Mouse (Mus musculus) forebrain, postnatal 0 days (tissue): ENCODE data around the gene 1700022I11Rik. TPM values are rescaled to one million over a fixed set of nuclear protein-coding genes. Genes with fewer than 3 reads are reported as not detected.

Experiments used
- ATAC-seq: fragments of 200-750 bp; cut with Nextera tagmentation; 2 replicates; pipeline ENCODE4 v1.8.0; 2017; ENCODE audit warnings: mild to moderate bottlenecking, moderate library complexity
- DNase-seq: peaks from one replicate; pipeline ENCODE4 v3.0.0-alpha.2; 2015
- H3K27ac ChIP-seq: fragments of 300-500 bp; sonication (generic); 2 replicates; pipeline ENCODE4 v1.5.1; 2014; ENCODE audit warnings: low read depth, mild to moderate bottlenecking, antibody characterized with exemption, low read length, moderate library complexity, mixed read lengths
- H3K27me3 ChIP-seq: fragments of 300-500 bp; sonication (generic); 2 replicates; pipeline ENCODE4 v1.6.1; 2014; ENCODE audit warnings: mild to moderate bottlenecking, low read length, mixed read lengths; ENCODE audit not compliant: insufficient read depth
- H3K36me3 ChIP-seq: fragments of 300-500 bp; sonication (generic); 2 replicates; pipeline ENCODE4 v1.6.1; 2014; ENCODE audit warnings: mild to moderate bottlenecking, moderate library complexity; ENCODE audit not compliant: insufficient read depth
- H3K4me1 ChIP-seq: fragments of 300-500 bp; sonication (generic); 2 replicates; pipeline ENCODE4 v1.6.1; 2014; ENCODE audit warnings: antibody characterized with exemption; ENCODE audit not compliant: insufficient read depth
- H3K4me2 ChIP-seq: fragments of 300-500 bp; sonication (generic); 2 replicates; pipeline ENCODE4 v1.6.1; 2014; ENCODE audit warnings: low read depth, mild to moderate bottlenecking, moderate library complexity
- H3K4me3 ChIP-seq: fragments of 300-500 bp; sonication (generic); 2 replicates; pipeline ENCODE4 v1.5.1; 2014; ENCODE audit warnings: low read depth, low read length, mixed read lengths
- H3K9ac ChIP-seq: fragments of 300-500 bp; sonication (generic); 2 replicates; pipeline ENCODE4 v1.6.1; 2014; ENCODE audit warnings: mild to moderate bottlenecking
- H3K9me3 ChIP-seq: fragments of 300-500 bp; sonication (generic); 2 replicates; pipeline ENCODE4 v1.6.1; 2016; ENCODE audit warnings: low read length
- CTCF ChIP-seq: sonication (generic); IDR thresholded peaks from 2 replicates; pipeline ENCODE4 v1.5.1; 2016; ENCODE audit warnings: antibody characterized with exemption, control low read depth, low read depth
- WGBS: fragments of 180-500 bp; shearing (Covaris S2); extraction: QIAGEN DNeasy Blood & Tissue Kit; methylation state at CpG from one replicate; pipeline ENCODE4 v1.1.7; 2014; 5-methylcytosine and 5-hydroxymethylcytosine counted together
- polyA plus RNA-seq: library from polyadenylated mRNA; unstranded; fragments of >200 nt; fragmentation: Nextera tagmentation; extraction: Ambion mirVana; gene quantifications from 2 replicates; pipeline ENCODE4 v1.2.1, GENCODE M21; 2015
- total RNA-seq: library from RNA; depleted of rRNA; stranded (reverse); fragments of >200 nt; gene quantifications from 2 replicates; pipeline ENCODE4 v1.2.3, GENCODE M21; 2014

The 1700022I11Rik gene
- total and polyA plus RNA-seq, 2 experiments from 2014 or later: 0.63 TPM; not detected in 1

GRCm38 (mm10) chr4:43025084-43025960 is 55.9 kb downstream of the 1700022I11Rik start, which contains the start of gene Pigo:
Gene Pigo, minus strand, starts transcription at chr4:43025819.
- peak within 1 kb of the TSS; percentile 39 for H3K4me3 ChIP-seq
- TF ChIP-seq CTCF: peak; percentile 87

GRCm38 (mm10) chr4:43029121-43029520 is 59.7 kb downstream of the 1700022I11Rik start:
- TF ChIP-seq CTCF: no peak
- no peak overlapping the region for H3K4me3 ChIP-seq
- DNase-seq: no peak
- no peak for ATAC-seq
- H3K9me3 ChIP-seq: no peaks in the 10 kb centered on the region
- no peak overlapping the region for H3K27ac ChIP-seq
- peaks cover 22% of the 10 kb centered on the region for H3K4me1 ChIP-seq
- no peak overlapping the region for H3K9ac ChIP-seq
- H3K27me3 ChIP-seq: no peaks in the 10 kb centered on the region
- peaks cover 37% of the 10 kb centered on the region for H3K36me3 ChIP-seq
- no peak overlapping the region for H3K4me2 ChIP-seq
- 90% methylated on average over 7 of the region's 7 CpGs for WGBS

More at GRCm38 (mm10) chr4:43025084-43025960, 55.9 kb downstream of the 1700022I11Rik start, which contains the start of gene Pigo:
- H3K4me2 ChIP-seq: peak within 1 kb of the TSS; percentile 61
- H3K4me1 ChIP-seq: peaks cover 13% of the 10 kb centered on the region
- H3K36me3 ChIP-seq: peaks cover 59% of the 10 kb centered on the region
- peak within 1 kb of the TSS; percentile 83 for H3K27ac ChIP-seq
- DNase-seq: peak; percentile 97
- H3K27me3 ChIP-seq: no peaks in the 10 kb centered on the region
- WGBS: 9% methylated on average over 42 of the region's 42 CpGs
- no peaks in the 10 kb centered on the region for H3K9me3 ChIP-seq
- H3K9ac ChIP-seq: peak within 1 kb of the TSS; percentile 37
- ATAC-seq: peak; percentile 96

GRCm38 (mm10) chr4:43029749-43030148 is 60.3 kb downstream of the 1700022I11Rik start:
- Histone ChIP-seq H3K9ac (no peak overlapping the region), H3K36me3 (peaks cover 44% of the 10 kb centered on the region), H3K27me3 (no peaks in the 10 kb centered on the region), H3K9me3 (no peaks in the 10 kb centered on the region), H3K4me3 (no peak overlapping the region), H3K4me2 (no peak overlapping the region), H3K4me1 (peaks cover 17% of the 10 kb centered on the region), H3K27ac (no peak overlapping the region)
- DNase-seq (no peak), ATAC-seq (no peak)
- TF ChIP-seq CTCF: no peak
- WGBS: 94% methylated on average over 9 of the region's 9 CpGs

GRCm38 (mm10) chr4:43030352-43030751 is 60.9 kb downstream of the 1700022I11Rik start:
- no peak overlapping the region; the same call in 1 of the 2 replicates for H3K27ac ChIP-seq
- H3K27me3 ChIP-seq: no peaks in the 10 kb centered on the region
- peaks cover 15% of the 10 kb centered on the region for H3K4me1 ChIP-seq
- H3K9me3 ChIP-seq: no peaks in the 10 kb centered on the region
- H3K4me2 ChIP-seq: peak overlapping the region; percentile 86
- DNase-seq: no peak
- no peak for TF ChIP-seq CTCF
- H3K4me3 ChIP-seq: peak overlapping the region; percentile 74
- WGBS: 80% methylated on average over 9 of the region's 9 CpGs
- peak overlapping the region; percentile 84 for H3K9ac ChIP-seq
- ATAC-seq: no peak
- peaks cover 48% of the 10 kb centered on the region for H3K36me3 ChIP-seq

GRCm38 (mm10) chr4:43030780-43031230 is 61.4 kb downstream of the 1700022I11Rik start:
- TF ChIP-seq CTCF: no peak
- H3K27ac ChIP-seq: peak overlapping the region; percentile 88
- ATAC-seq: peak; percentile 50
- H3K4me3 ChIP-seq: peak overlapping the region; percentile 74
- H3K9ac ChIP-seq: peak overlapping the region; percentile 84
- no peaks in the 10 kb centered on the region for H3K9me3 ChIP-seq
- no peaks in the 10 kb centered on the region for H3K27me3 ChIP-seq
- peak overlapping the region; percentile 86 for H3K4me2 ChIP-seq
- 2% methylated on average over 28 of the region's 28 CpGs for WGBS
- peaks cover 52% of the 10 kb centered on the region for H3K36me3 ChIP-seq
- H3K4me1 ChIP-seq: peaks cover 15% of the 10 kb centered on the region
- DNase-seq: no peak

- ATAC-seq (peak; percentile 98), DNase-seq (peak; percentile 94)
- peak within 1 kb of the TSS; percentile 88 for H3K27ac ChIP-seq
- peak; percentile 64 for TF ChIP-seq CTCF
- peaks cover 15% of the 10 kb centered on the region for H3K4me1 ChIP-seq
- H3K9me3 ChIP-seq: no peaks in the 10 kb centered on the region
- H3K27me3 ChIP-seq: no peaks in the 10 kb centered on the region
- H3K36me3 ChIP-seq: peaks cover 58% of the 10 kb centered on the region
- H3K9ac ChIP-seq: peak within 1 kb of the TSS; percentile 84
- H3K4me3 ChIP-seq: peak within 1 kb of the TSS; percentile 74
- under 1% methylated on average over 38 of the region's 38 CpGs for WGBS
- H3K4me2 ChIP-seq: peak within 1 kb of the TSS; percentile 86
Observed at GRCm38 (mm10) chr4:43031237-43031995, 62.0 kb downstream of the 1700022I11Rik start, which contains the start of gene Stoml2. Gene Stoml2, minus strand, starts transcription at chr4:43031710.
